Mouse (Mus musculus): ENCODE data around the gene P3h3. TPM values are rescaled to one million over a fixed set of nuclear protein-coding genes. Genes with fewer than 3 reads are reported as not detected.
"Not testable (repeated sequence)": the region's sequence is repeated elsewhere in the genome, so short reads cannot be mapped to it uniquely, and the experiment has no call there.

The P3h3 gene
- polyA plus RNA-seq, 1 experiment: not detected

- Histone ChIP-seq H3K4me1 (ENCODE audit: control insufficient read depth) (peaks cover 25% of the 10 kb centered on the region), H3K9me3 (ENCODE audit: control insufficient read depth, low read length) (no peaks in the 10 kb centered on the region), H3K36me3 (ENCODE audit: control insufficient read depth) (no peaks in the 10 kb centered on the region), H3K4me3 (replicated peaks) (no peak overlapping the region), H3K27me3 (ENCODE audit: control insufficient read depth) (no peaks in the 10 kb centered on the region; the same call in 1 of the 2 replicates)
- TF ChIP-seq GATA1 (IDR thresholded peaks at IDR 0.05; ENCODE audit: low read length) (no peak), TAL1 (IDR thresholded peaks at IDR 0.05; ENCODE audit: low read length) (no peak)
These were observed 54.5 kb downstream of the P3h3 start for GRCm38 (mm10) chr6:124803061-124803460.

GRCm38 (mm10) chr6:124802400-124802799 is 55.2 kb downstream of the P3h3 start:
- H3K4me3 ChIP-seq (replicated peaks); H3K36me3 ChIP-seq (ENCODE audit: control insufficient read depth); H3K9me3 ChIP-seq (ENCODE audit: control insufficient read depth, low read length); H3K27me3 ChIP-seq (ENCODE audit: control insufficient read depth): not testable (repeated sequence)
- peaks cover 21% of the 10 kb centered on the region for H3K4me1 ChIP-seq (ENCODE audit: control insufficient read depth)

GRCm38 (mm10) chr6:124796200-124796599 is 61.4 kb downstream of the P3h3 start:
- no peaks in the 10 kb centered on the region for H3K9me3 ChIP-seq (ENCODE audit: control insufficient read depth, low read length)
- H3K36me3 ChIP-seq (ENCODE audit: control insufficient read depth): no peaks in the 10 kb centered on the region
- H3K4me1 ChIP-seq (ENCODE audit: control insufficient read depth): no peaks in the 10 kb centered on the region
- no peak overlapping the region for H3K4me3 ChIP-seq (replicated peaks)
- TF ChIP-seq TAL1 (IDR thresholded peaks at IDR 0.05; ENCODE audit: low read length) (no peak), GATA1 (IDR thresholded peaks at IDR 0.05; ENCODE audit: low read length) (no peak)
- no peaks in the 10 kb centered on the region; the same call in 1 of the 2 replicates for H3K27me3 ChIP-seq (ENCODE audit: control insufficient read depth)

- Histone ChIP-seq H3K36me3 (ENCODE audit: control insufficient read depth) (no peaks in the 10 kb centered on the region), H3K4me1 (ENCODE audit: control insufficient read depth) (no peaks in the 10 kb centered on the region), H3K4me3 (replicated peaks) (no peak overlapping the region), H3K9me3 (ENCODE audit: control insufficient read depth, low read length) (no peaks in the 10 kb centered on the region), H3K27me3 (ENCODE audit: control insufficient read depth) (no peaks in the 10 kb centered on the region; the same call in 1 of the 2 replicates)
- no peak for TF ChIP-seq TAL1 (IDR thresholded peaks at IDR 0.05; ENCODE audit: low read length)
- no peak for TF ChIP-seq GATA1 (IDR thresholded peaks at IDR 0.05; ENCODE audit: low read length)
These were observed 61.8 kb downstream of the P3h3 start for GRCm38 (mm10) chr6:124795781-124796180.

- Histone ChIP-seq H3K4me3 (replicated peaks) (no peak overlapping the region), H3K9me3 (ENCODE audit: control insufficient read depth, low read length) (no peaks in the 10 kb centered on the region), H3K27me3 (ENCODE audit: control insufficient read depth) (no peaks in the 10 kb centered on the region; the same call in 1 of the 2 replicates), H3K4me1 (ENCODE audit: control insufficient read depth) (no peaks in the 10 kb centered on the region), H3K36me3 (ENCODE audit: control insufficient read depth) (no peaks in the 10 kb centered on the region)
- TF ChIP-seq TAL1 (IDR thresholded peaks at IDR 0.05; ENCODE audit: low read length): no peak
- TF ChIP-seq GATA1 (IDR thresholded peaks at IDR 0.05; ENCODE audit: low read length): no peak
These were observed 65.6 kb downstream of the P3h3 start for GRCm38 (mm10) chr6:124791911-124792310.

Other genes starting within 250 kb of the P3h3 start
- not detected in 2 replicates for gene C1s2, start 221.7 kb downstream of the P3h3 start, polyA plus RNA-seq (2012)
- 15.9 and 16.0 TPM in 2 replicates for gene Lpcat3, start 194.7 kb downstream of the P3h3 start, polyA plus RNA-seq (2012)
- gene Emg1, start 145.6 kb downstream of the P3h3 start, polyA plus RNA-seq (2012): 13.7 and 19.1 TPM in 2 replicates
- 19.9 and 21.8 TPM in 2 replicates for gene Phb2, start 145.4 kb downstream of the P3h3 start, polyA plus RNA-seq (2012)
- 0.20 and 0.68 TPM in 2 replicates for gene Ptpn6, start 119.0 kb downstream of the P3h3 start, polyA plus RNA-seq (2012)
- gene Grcc10, start 116.4 kb downstream of the P3h3 start, polyA plus RNA-seq (2012): 0.95 and 2.7 TPM in 2 replicates
- 0.02 and 0.04 TPM in 2 replicates for gene Gm45234, start 101.7 kb downstream of the P3h3 start, polyA plus RNA-seq (2012)
- 0.14 and 0.32 TPM in 2 replicates for gene Atn1, start 101.2 kb downstream of the P3h3 start, polyA plus RNA-seq (2012)
- not detected in 2 replicates for gene Eno2, start 88.1 kb downstream of the P3h3 start, polyA plus RNA-seq (2012)
- not detected in 2 replicates for gene Lrrc23, start 78.0 kb downstream of the P3h3 start, polyA plus RNA-seq (2012)
- gene Spsb2, start 49.1 kb downstream of the P3h3 start, polyA plus RNA-seq (2012): 0.77 and 0.81 TPM in 2 replicates
- gene Tpi1, start 43.5 kb downstream of the P3h3 start, polyA plus RNA-seq (2012): 10.3 and 10.7 TPM in 2 replicates
- gene Usp5, start 28.3 kb downstream of the P3h3 start, polyA plus RNA-seq (2012): 4.6 and 5.6 TPM in 2 replicates
- 26.9 and 32.9 TPM in 2 replicates for gene Cdca3, start 28.2 kb downstream of the P3h3 start, polyA plus RNA-seq (2012)
- not detected in 2 replicates for gene Gnb3, start 17.5 kb downstream of the P3h3 start, polyA plus RNA-seq (2012)
- gene Gpr162, start 6.2 kb upstream of the P3h3 start, polyA plus RNA-seq (2012): 0.01 TPM in 1 of 2 replicates, not detected in the other
- not detected in 2 replicates for gene Cd4, start 30.5 kb upstream of the P3h3 start, polyA plus RNA-seq (2012)
- gene Lag3, start 54.0 kb upstream of the P3h3 start, polyA plus RNA-seq (2012): not detected in 2 replicates
- 2.6 and 3.1 TPM in 2 replicates for gene Ptms, start 62.4 kb upstream of the P3h3 start, polyA plus RNA-seq (2012)
- gene Mlf2, start 73.6 kb upstream of the P3h3 start, polyA plus RNA-seq (2012): 21.9 and 22.2 TPM in 2 replicates
- gene Cops7a, start 107.8 kb upstream of the P3h3 start, polyA plus RNA-seq (2012): 2.7 TPM in 2 replicates
- 0.03 TPM in 1 of 2 replicates, not detected in the other for gene Pianp, start 138.9 kb upstream of the P3h3 start, polyA plus RNA-seq (2012)
- gene Zfp384, start 151.4 kb upstream of the P3h3 start, polyA plus RNA-seq (2012): 3.9 and 4.2 TPM in 2 replicates
- gene Ing4, start 182.0 kb upstream of the P3h3 start, polyA plus RNA-seq (2012): 1.1 and 1.8 TPM in 2 replicates
- 0.97 and 1.6 TPM in 2 replicates for gene Acrbp, start 191.9 kb upstream of the P3h3 start, polyA plus RNA-seq (2012)
- 0.06 TPM in 1 of 2 replicates, not detected in the other for gene Lpar5, start 210.2 kb upstream of the P3h3 start, polyA plus RNA-seq (2012)
- gene Chd4, start 238.2 kb upstream of the P3h3 start, polyA plus RNA-seq (2012): 6.8 TPM in 2 replicates